Mouse (Mus musculus): ENCODE measurements at regions not wholly inside any gene's neighbourhood (a gene's known extent, or its start where the extent isn't known, plus 50 kb on each side); places are given as distances from the start of the nearest gene placed in this dataset.
A peak's percentile ranks its signal among the peaks of the same experiment; 100 is the strongest.

DNA sequence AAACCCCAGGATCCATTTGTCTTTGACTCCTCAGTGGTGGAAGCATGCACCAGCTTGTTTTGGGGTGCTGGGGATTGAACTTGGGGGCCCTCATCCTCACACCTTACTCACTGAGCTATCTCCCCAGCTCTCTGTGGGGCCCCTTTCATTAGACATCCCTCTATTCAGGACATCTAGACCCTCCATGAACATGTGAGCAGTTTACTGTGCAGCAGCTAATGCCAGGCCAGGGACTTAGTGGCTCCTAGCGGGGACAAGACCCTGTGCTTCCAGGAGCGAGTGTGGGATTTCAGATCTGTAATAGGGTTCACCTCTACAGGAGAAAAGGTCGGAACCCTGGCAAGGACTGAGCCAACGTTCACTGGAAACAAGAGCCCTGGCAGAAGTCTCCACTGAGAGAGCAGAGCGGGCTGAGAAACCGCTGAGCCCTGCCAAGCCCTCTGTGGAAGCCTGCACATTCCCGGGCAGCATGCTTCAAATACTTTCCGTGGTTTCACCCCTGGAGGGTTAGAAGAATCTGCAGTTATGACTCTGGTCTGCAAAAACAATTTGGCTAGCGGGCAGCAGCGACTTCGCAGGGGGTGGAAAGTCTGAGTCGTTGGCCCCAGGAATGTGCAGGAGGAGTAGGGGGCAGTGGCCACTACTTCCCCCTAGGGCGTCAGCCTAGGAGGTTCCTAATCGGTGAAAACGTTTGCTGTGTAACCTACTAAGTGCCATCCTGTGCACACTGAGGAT is 125.6 kb downstream of the Smad6 start:
- DNase-seq: peak; percentile 90

DNA sequence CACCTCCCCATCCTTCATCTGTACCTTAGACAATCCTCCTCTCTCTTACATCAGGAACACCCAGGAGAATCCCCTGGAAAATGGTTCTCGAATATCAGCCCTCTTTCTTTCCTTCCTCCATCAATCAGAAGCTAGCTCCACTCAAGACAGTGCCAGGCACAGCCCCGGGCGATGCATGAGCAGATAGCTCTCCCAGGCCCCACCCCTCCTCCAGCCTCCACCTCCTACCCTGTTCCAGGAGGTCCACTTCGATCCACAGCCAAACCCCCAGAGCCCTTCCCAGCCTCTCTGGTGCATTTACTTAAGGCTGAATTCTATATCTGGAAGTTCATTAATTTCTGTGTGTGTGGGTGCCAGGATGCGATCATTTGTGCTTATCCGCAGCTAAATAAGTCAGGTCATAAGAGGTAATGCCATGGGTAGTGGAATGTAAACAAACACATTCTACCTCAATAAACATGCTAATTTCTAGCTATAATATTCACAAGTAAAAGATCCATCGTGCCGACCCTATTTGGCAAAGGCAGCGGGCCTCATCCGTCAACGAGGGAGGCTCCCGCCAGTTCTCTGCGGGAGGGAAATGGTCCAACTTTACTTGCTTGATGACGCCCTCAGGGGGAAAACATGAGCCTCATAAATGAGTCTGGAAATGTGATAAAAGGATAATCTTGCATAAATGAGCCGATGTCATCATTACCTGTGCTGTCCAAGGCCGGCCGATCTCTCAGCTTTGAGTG is 129.5 kb downstream of the Smad6 start:
- DNase-seq: no peak

DNA sequence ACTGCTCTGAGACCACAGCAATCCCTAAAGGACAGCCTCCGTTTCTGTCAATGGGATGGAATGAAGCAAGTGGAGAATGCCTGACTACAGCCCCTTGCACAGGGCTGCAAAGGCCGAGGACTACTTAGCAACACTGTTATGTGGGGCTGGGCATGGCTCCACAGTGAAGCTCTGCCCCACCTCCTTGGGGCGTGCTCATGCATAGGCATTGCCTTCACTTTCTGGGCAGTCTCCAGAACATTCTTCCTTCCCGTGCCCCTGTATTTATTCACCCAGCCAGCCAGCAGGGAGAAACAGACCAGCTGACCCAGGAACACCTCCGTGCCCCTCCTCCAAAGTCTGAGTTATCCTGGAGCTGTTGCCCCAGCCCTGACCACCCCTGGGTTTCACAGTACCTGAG is 131.1 kb downstream of the Smad6 start:
- DNase-seq: peak; percentile 66

DNA sequence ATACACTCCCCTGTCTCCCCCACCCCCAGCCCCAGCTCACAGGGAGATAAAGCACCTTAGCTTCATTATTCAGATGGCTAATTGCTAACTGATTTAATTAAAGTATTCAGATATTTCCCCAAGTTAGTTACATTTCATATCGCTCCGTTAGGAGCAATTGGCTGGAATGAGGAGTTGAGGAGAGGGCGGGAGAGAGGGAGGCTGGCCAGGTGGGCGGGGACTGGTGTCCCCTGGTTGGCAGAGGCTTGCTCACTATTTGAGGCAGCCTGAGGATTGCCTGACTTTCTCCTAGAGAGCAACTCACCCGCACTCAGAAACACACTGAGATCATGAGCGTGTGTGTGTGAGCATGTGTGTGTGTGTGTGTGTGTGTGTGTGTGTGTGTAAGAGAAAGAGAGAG is 131.8 kb upstream of the Smad3 start:
- no peak for DNase-seq

DNA sequence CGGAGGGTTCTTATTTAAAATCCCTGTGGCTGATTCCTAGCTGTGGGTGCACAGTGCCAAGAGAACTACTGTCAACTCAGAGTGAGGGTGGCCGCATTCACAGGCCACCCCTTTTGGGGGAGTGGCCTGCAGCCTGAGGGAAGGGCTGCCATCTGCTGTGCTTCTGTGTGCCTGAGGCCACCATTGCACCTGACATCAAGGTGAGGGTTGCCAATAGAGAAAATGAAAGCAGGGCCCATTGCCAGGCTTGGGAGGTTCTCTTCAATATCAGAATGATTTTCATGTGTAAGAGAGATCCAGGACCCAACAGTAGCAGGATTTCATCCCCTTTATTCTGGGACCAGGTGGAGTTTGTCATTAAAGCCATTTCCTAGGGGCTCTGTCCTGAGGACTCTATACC is 127.2 kb upstream of the Smad3 start:
- DNase-seq: no peak

DNA sequence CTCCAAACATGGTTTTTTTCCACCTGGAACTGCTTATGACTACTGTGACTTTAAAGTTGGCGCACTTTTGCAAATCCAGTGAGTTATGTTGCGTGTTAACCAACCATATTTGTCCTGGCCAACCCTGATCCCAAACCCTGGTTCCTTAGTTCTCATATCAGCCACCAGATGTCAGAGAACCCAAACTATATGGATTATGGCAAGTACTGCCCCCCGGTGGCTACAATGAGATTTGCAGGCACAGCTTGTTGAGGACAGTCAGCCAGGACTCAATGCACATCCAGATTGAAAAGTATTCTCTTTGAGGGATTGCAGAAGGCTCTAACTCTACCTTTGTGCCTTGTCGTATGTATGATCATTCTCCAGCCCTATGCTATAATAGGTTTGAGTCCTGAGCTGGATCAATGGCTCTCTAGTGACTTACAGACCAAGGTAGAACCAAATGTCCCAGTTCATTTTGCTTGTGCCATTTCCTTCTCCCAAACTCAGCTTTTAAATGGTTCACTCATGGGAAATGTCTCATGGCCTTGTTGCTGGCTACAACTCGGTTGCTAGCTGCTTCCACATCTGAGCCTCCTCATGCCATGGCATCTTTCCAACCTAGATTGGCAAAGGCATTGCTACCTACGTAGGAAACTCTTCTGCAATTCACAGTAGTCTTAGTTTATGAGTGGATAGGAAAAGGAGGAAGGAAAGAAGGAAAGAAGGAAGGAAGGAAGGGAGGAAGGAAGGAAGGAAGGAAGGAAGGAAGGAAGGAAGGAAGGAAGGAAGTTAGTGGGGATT is 126.1 kb upstream of the Smad3 start:
- no peak for DNase-seq

DNA sequence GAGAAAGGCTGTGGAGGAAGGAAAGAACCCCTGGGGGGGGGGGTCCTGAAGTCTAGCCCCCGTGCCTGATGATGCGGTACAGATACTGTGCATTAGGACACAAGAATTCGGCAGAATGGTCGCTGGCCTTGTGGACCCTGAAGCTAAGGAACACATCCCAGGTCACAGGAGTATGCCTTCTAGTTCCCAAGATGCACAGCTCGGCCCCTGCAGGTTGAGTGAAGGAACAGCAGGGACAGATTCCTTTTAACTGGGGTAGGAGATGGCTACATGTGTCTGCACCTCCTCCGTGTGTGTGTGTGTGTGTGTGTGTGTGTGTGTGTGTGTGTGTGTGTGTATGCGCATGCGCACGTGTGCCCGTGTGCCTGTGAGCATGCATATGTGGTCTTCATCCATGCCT is 123.9 kb upstream of the Smad3 start:
- DNase-seq: no peak

DNA sequence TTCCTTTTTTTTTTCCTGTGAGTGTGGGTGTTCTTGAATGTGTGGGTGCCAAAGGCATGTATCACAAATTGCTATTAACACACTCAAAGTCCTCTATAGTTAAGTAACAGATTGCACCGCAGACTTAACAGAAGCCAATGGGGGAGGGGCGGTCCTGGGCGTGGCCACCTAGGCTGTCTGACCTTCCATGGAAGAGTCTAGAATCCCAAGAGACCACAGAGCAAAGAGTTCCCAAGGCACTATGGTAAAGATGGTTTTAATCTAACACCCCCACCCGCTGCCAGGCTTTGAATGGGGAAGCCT is 123.4 kb upstream of the Smad3 start:
- no peak for DNase-seq

DNA sequence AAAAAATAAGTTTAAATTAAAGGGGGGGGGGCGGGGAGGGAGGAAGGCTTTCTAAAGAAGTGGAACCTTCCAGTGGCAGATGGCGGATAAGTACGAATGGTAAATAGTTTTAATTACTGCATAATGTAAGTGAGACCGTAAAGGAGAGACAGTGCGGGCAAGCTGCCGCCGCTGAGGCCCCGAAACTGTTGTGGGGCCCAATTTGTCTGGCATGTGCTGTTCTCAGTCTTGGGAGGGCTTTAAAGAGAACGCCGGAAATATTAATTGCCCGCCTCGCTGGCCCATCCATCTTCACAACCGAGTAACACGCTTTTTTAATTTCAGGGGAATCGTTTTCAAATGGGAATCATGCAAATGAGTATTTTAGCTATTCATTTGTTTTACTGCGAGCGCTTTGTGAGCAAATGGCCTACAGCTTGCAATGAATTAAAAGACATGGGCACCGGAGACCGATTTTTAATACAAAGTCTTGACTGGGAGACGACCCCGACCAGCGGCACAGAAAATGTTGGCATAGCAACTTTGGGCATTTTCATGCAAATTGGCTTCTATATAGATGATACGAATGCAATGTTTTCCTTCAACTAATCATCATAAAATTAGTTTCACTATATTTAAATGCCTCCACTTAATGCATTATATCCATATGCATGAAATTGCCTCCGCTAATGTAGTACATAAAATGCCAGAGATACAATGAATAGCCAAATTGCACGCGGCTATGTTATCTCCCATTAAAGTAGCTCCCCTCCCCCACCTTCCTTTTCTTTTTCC is 122.9 kb upstream of the Smad3 start:
- no peak for DNase-seq

DNA sequence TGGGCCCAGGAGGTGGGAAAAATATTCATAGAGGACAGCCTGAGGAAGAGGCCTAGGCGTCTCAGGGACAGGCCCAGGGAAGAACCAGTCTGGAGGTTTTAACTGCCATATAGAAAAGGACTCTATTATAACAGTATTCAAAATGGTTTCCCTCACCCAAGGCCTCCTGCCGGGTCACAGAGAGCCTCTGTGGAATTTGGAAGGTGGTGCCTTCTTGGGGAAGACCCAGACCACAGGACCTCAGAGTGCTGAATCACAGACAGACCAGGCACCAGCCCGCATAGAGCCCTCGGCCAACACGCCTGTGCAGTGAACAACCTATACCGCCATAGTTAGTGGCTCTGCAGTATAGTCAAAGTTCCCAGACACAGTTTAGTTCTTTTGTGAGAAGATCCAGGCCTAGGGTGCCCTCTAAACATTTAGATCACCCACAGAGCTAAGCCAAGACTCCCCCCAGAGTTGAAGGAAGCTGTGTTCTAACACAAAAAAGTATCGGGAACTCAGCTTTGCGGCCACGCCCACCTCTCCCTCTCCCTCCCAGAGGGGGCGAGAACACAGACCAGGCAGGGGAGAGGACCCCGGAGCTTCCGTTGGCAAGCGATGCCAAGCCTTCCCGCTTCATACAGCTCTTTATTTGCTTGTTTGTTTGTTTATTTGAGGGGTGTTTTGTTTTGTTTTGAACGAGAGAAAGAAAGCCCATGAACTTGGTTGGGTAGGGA is 122.1 kb upstream of the Smad3 start:
- no peak for DNase-seq

DNA sequence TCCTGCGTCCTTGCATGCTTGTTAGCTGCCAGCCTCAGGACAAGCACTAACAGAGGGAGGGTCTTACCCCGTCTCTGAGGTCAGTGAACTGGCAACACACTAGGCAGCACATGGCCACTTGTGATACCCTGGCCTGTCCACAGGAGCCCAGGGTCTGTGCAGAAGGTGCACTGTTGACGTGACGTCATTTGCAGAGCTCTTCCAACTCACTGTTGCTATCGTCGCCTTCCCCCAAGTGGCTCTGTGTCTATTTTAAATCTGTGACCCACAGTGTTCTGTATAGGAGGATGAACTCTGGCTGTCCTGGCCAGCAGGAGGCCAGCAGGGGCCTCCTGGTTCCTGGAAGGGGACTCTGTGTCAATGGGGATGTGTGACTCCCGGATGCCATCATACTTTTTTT is 120.1 kb upstream of the Smad3 start:
- no peak for DNase-seq

DNA sequence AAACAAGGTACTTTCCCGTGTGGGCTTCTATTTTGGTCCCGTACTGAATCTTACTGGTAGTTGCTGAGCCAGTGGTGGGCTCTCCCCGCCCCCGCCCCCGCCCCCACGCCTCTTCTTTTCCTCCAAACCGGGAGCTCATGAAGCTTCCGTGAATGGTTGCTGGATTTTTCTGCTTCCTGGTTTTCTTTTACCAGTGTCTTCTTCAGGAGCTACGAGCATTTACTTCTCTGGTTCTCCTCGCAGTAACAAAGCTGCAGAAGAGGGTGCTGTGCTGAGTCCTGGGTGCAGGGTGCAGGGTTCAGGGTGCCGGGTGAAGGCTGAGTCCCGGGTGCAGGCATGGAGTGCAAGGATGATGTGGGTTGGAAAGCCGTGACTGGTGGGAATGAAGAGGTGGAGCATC is 119.1 kb upstream of the Smad3 start:
- no peak for DNase-seq

DNA sequence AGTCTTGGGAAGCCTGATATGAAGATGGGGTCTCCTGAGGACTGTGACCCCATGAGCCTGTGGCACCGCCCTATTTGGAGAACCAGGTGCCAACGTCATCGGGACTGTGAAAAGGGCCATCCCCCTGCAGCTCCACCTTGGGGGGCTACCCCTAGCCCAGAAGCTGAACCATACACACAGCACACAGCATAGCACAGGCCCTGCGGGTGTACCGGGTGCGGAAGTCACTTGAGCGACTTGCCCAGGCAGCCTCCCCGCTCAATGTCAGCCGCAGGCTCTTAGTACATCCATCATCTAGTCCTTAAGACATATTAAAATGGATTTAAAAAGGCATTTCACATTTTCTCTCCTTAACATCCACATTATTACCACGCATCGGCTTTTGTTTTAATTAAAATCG is 118.2 kb upstream of the Smad3 start:
- no peak for DNase-seq

DNA sequence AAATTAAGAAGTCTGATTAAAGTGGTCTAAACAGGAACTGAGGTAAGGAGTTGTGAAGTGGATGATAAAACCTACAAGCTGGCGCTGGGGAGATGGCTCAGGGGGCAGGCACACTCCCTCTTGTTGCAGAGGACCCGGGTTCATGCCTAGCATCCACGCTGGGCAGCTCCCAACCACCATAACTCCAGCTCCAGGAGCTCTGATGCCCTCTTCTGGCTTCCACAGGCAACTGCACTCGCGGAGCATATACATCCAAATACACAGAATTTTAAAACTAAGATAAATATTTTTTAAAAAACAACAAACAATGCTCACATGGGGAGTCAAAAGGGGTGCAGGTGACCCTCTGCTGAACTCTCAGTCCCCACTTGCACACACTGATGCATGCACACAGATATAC is 117.4 kb upstream of the Smad3 start:
- no peak for DNase-seq

DNA sequence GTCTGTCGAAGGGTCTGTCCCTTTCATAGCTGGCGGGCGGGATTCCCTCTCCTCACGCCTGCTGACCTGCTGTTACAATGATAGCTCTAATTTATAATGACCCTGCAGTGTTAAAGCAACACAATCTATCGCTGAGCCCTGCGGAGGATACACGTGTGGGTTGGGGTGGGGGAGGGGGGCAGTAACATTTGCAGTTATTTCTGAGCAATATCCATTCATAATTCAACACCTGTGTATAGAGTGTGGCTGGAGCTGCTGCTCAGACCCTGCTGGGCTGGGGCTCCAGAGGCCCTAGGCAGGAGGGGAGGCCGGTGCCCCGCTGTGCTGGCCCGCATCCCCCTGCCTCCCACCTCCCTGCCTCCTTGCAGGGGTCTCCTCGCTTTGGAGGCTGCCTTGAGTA is 106.6 kb upstream of the Smad3 start:
- DNase-seq: no peak

DNA sequence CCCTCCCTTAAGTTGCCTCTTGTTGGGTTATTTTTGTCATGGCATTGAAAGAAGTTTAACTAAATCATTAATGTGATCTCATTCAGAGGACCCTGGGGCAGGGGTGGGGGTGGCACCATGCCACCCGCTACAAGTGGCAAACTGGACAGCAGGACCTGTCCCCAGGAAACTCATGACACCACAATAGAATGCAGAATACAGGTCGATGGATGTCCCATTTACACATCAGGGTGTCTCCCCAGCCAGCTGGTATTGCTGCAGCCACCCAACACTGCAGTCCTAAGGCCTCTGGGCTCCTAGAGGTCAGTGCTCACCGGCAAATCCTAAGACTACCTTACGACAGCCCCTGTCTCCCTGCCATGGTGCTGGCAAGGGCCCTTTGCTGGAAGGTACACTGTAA is 105.5 kb upstream of the Smad3 start:
- DNase-seq: no peak

DNA sequence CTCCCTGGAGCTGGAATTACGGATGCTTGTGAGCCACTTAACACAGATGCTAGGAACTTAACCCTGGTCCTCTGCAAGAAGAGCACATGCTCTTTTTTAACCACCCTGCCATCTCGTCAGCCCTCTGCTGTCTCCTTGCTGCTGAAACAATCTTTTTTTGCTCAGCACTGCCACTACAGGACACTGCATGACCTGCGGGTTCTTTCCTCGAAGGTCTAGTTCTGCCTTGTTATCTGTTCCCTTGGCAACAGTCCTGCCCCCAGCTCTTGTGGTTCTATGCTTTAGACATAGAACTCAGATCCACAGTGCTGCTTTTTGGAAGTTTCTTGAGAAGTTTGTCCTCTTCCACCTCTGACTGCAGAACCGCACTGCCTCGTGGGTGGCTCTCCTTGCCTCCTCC is 104.6 kb upstream of the Smad3 start:
- no peak for DNase-seq

DNA sequence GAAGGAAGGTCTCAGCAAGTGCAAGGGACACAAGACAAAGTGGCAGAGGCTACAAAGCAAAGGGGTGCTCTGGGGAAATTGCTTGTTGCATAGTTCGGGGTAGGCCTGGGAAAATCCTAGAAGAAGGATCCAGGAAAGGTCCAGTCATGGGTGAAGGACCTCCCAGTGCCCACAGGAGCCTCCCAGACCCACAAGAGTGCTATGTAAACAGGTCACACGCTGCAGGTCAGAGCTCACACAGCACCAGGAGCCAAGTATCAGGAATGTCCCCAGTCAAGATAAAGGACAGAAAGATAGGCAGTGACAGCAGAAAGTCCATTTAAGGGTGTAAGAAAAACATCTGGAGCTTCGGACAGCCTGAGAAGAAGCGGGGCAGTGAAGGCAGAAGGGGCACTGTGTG is 103.6 kb upstream of the Smad3 start:
- no peak for DNase-seq

DNA sequence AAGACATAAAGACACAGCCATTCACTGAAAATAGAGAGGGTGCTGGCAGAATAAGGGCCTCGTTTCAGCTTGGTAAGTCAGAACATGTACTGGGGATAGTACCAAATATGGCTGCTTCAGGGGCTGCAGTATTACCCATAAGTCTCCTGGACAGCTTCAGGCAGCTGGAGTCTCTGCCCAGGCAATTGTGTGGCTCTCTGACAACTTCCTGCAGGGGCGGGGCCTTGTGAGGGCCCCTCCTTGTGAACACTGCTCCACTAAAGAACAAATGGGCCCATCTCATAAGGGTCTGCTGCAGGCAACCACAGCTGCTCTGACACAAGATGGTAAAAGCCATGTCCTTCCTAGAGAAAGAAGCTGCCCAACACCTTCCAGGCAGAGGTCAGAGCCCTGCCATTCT is 102.4 kb upstream of the Smad3 start:
- no peak for DNase-seq

DNA sequence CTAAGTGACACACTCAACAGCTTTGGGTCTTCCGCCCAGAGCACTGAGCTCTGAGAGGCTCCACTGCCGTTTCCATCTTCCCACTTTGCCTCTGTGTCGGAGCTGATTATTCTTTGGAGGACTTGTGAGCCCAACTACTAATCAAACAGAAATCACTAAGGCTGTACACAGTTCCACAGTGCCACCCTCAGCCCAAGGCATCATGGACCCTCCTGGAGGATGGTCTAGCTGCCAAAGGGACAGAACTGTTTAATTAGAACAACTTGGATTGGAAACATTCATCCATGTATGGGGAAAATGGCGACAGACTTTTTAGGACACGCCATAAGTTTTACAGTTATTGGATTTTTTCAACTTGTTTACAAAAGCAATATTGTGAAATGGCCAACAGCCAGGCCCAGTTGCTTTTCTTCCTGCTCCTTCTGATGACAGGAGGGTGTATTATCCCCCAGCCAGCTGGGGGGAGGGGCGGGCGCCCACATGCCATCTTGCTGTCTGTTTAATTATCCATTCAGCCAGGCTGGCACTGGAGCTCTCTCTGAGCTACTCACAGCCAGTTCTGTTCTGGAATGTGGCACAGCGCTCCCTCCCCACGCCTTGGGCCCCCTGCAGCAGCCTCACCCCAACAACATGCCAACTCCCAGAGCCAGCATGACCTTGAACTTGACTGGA is 98.4 kb upstream of the Smad3 start:
- DNase-seq: peak; percentile 72

DNA sequence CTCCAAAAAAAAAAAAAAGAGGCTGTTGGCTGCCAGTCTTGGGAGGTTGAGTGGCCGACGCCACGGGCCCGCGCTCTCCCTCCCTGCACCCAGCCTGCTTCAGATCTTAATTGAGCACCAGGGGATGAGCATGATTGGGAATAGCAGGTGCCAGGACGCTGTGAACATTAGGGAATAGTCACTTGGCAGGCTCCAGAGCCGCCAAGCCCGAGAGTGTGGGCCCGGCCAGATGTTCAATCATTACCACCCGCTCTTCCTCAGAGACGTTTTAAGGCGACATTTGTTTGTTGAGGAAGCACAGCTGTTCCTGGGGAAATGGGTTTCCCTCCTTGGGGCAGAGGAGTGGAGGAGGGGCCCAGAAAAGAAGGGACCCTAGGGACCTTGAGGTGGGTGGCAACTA is 94.0 kb upstream of the Smad3 start:
- DNase-seq: no peak

DNA sequence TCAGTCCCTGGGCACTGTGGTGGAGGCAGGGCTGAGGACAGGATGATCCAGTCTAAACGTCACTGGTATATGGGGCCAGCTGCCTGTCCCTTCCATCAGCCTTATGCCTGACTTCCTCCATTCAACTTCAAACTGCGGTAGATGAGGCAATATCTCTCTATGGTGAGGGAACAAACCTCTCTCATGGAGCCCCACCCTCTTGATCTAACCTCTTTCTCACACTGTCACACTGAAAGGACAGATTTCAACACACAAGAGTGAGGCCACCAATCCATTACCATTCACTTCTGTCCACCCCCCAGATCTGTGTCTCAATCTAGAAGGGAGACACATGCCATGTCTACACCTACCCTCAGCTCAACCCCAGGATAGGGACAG is 92.5 kb upstream of the Smad3 start:
- no peak for DNase-seq

All from kidney, postnatal 14 days (tissue).